Mouse (Mus musculus): ENCODE measurements around the gene Cfc1.
"Not testable (repeated sequence)": the region's sequence is repeated elsewhere in the genome, so short reads cannot be mapped to it uniquely, and the experiment has no call there.

DNA sequence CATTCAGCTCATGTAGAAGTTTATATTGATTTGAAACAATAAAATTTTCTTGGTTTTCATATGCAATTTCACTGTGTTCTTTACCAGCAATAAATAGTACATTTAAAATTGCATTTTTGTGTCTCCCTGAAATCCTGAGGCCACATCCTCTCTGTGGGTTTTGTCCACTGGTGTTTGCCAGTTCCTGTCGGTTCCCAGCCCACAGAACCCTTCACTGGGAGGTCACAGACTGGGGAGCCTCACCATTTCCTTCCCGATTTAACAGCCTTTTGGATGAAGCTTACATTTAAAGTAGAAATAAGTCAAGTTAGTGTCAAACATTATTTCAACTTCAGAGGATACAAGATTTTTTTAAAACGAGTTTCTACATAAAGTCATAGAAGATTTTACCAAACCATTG lies 874 bp upstream of the Cfc1 start:
- TF ChIP-seq EP300 (IDR thresholded peaks at IDR 0.05; ENCODE audit: insufficient read depth, low read depth, low read length); CTCF (IDR thresholded peaks at IDR 0.05): not testable (repeated sequence)
